Mouse (Mus musculus) embryonic facial prominence, embryonic 11.5 days (tissue): ENCODE data around the gene Gpr3. TPM values are rescaled to one million over a fixed set of nuclear protein-coding genes. Genes with fewer than 3 reads are reported as not detected.

Experiments
- ATAC-seq: fragments of 200-750 bp; cut with Nextera tagmentation; replicated peaks from 2 replicates; pipeline ENCODE4 v1.8.0; 2017; ENCODE audit warnings: low read depth; ENCODE audit not compliant: insufficient number of reproducible peaks, low FRiP score, low TSS enrichment
- DNase-seq: peaks from one replicate; pipeline ENCODE4 v3.0.0-alpha.2; 2015; ENCODE audit warnings: low spot score
- H3K27ac ChIP-seq: fragments of 300-500 bp; sonication (generic); replicated peaks from 2 replicates; pipeline ENCODE4 v1.5.1; 2014; ENCODE audit warnings: mild to moderate bottlenecking, low read depth, low read length, control low read depth
- H3K27me3 ChIP-seq: fragments of 300-500 bp; sonication (generic); 2 replicates; pipeline ENCODE4 v1.6.1; 2014; ENCODE audit warnings: mild to moderate bottlenecking, low read length, moderate library complexity, mixed read lengths; ENCODE audit not compliant: control insufficient read depth, insufficient read depth
- H3K36me3 ChIP-seq: fragments of 300-500 bp; sonication (generic); replicated peaks from 2 replicates; pipeline ENCODE4 v1.6.1; 2014; ENCODE audit warnings: low read depth, mild to moderate bottlenecking, low read length, moderate library complexity, mixed read lengths; ENCODE audit not compliant: control insufficient read depth, insufficient read depth
- H3K4me1 ChIP-seq: fragments of 300-500 bp; sonication (generic); 2 replicates; pipeline ENCODE4 v1.6.1; 2014; ENCODE audit warnings: low read length, mixed read lengths; ENCODE audit not compliant: control insufficient read depth, insufficient read depth
- H3K4me2 ChIP-seq: fragments of 300-500 bp; sonication (generic); 2 replicates; pipeline ENCODE4 v1.6.1; 2014; ENCODE audit warnings: low read depth, mild to moderate bottlenecking, control low read depth, low read length, moderate library complexity
- H3K4me3 ChIP-seq: fragments of 300-500 bp; sonication (generic); 2 replicates; pipeline ENCODE4 v1.5.1; 2014; ENCODE audit warnings: low read depth, low read length, control low read depth
- H3K9ac ChIP-seq: fragments of 300-500 bp; sonication (generic); replicated peaks from 2 replicates; pipeline ENCODE4 v1.6.1; 2014; ENCODE audit warnings: mild to moderate bottlenecking, control low read depth, low read length
- H3K9me3 ChIP-seq: fragments of 300-500 bp; sonication (generic); replicated peaks from 2 replicates; pipeline ENCODE4 v1.6.1; 2016; ENCODE audit warnings: mild to moderate bottlenecking, low read length, inconsistent platforms, mixed read lengths; ENCODE audit not compliant: control insufficient read depth
- WGBS: fragments of 180-500 bp; shearing (Covaris S2); extraction: QIAGEN DNeasy Blood & Tissue Kit; methylation state at CpG from one replicate; pipeline ENCODE4 v1.1.7; 2014; 5-methylcytosine and 5-hydroxymethylcytosine counted together
- polyA plus RNA-seq: library from polyadenylated mRNA; unstranded; fragments of >200 nt; fragmentation: Nextera tagmentation; extraction: Ambion mirVana; gene quantifications from 2 replicates; pipeline ENCODE4 v1.2.1, GENCODE M21; 2014

The Gpr3 gene
- polyA plus RNA-seq, 1 experiment from 2014 or later: 0.48 TPM

DNA sequence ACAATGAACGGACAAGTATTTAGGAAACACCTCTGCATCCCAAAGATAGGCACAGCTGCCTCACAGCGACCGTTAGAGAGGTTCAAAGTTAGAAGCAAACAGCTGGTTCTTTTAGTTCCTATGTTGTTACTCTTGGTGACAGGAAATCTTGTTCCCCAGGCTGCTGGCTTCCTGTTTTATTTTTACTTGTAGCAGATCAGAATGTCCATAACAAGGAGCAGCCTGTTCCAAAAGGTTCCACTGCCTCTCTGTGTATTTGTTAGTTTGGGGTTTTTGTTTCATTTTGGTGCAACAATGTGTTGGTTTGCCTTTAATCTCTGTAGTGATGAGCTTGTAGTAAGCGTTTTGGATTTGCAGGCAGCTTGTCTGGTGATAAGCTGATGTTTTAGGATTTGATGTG lies 38.0 kb downstream of the Gpr3 start:
- Histone ChIP-seq H3K4me2 (no peak overlapping the region), H3K4me1 (peaks cover 3% of the 10 kb centered on the region; the same call in 1 of the 2 replicates), H3K27ac (no peak overlapping the region), H3K9me3 (no peaks in the 10 kb centered on the region), H3K27me3 (no peaks in the 10 kb centered on the region), H3K4me3 (no peak overlapping the region), H3K36me3 (peaks cover 7% of the 10 kb centered on the region; the same call in 1 of the 2 replicates), H3K9ac (no peak overlapping the region)
- 65% methylated on average over 4 of the region's 4 CpGs for WGBS
- no peak for ATAC-seq
- DNase-seq: no peak

DNA sequence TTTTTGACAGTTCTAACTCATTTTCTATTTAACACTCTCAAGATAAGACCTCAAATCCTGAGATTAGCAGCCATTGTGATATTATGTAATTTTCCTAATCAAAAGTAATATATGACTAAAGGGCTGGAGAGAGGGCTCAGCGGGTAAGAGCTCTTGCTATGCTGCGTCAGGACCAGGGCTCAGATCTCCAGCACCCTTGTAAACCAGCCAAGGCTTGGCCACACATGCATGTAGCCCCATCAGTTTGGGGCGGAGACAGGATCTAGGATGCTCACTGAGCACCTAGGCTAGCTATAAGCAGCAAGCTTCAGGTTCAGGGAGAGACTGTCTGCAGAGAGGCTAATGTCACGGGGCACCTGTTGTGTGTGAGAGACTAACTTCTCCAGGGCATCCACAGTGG lies 39.9 kb downstream of the Gpr3 start:
- H3K4me3 ChIP-seq: no peak overlapping the region
- DNase-seq: no peak
- H3K9me3 ChIP-seq: no peaks in the 10 kb centered on the region
- H3K27ac ChIP-seq: no peak overlapping the region
- H3K4me1 ChIP-seq: peaks cover 3% of the 10 kb centered on the region; the same call in 1 of the 2 replicates
- H3K9ac ChIP-seq: no peak overlapping the region
- H3K4me2 ChIP-seq: no peak overlapping the region
- ATAC-seq: no peak
- H3K27me3 ChIP-seq: no peaks in the 10 kb centered on the region
- H3K36me3 ChIP-seq: peaks cover 1% of the 10 kb centered on the region; the same call in 1 of the 2 replicates
- WGBS: 93% methylated on average over 4 of the region's 4 CpGs

DNA sequence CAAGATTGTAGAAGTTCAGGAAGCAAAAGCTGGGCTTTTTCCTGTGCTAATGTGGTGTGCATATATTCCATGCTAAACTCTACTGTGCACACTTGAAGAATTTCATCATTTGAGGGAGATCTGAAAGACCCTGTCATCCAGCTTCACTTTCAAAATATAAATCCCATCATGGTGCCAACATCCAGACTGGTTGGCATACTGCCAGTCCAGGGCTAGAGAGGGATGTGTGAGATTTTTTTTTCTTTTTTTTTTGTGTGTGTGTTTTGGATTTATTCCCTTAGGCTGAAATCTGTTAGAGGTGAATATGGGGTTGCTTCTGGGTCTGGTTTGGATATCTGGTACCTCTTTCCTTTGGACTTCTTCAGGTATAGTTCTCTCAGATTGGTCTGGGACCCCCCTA lies 41.7 kb downstream of the Gpr3 start:
- Histone ChIP-seq H3K4me1 (no peaks in the 10 kb centered on the region), H3K27me3 (no peaks in the 10 kb centered on the region), H3K9me3 (no peaks in the 10 kb centered on the region), H3K27ac (no peak overlapping the region), H3K36me3 (no peaks in the 10 kb centered on the region; the same call in 1 of the 2 replicates), H3K4me2 (no peak overlapping the region), H3K4me3 (no peak overlapping the region), H3K9ac (no peak overlapping the region)
- ATAC-seq (no peak), DNase-seq (no peak)

DNA sequence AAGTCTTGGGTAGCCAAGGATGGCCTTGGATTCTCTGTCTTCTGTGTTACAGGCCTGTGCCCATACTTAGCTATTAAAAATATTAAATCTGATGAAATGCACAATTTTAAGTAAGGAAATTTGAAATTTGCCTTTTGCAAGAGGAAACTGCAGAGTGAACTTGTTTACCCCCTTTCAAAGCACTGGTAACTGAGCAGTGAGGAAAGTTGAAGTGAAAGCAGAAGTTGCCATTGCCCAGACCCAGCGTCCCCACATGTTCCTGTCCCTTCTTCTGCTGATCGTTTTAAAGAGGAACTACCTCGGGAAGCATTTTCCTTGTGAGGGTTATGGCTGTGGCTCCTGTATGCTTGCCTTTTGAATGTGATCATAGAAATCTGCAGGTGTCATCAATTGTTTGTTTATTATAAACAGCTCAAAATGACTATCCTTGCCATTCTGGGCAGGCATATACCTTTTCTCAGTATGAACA lies 42.2 kb downstream of the Gpr3 start:
- Histone ChIP-seq H3K4me1 (no peaks in the 10 kb centered on the region), H3K27ac (no peak overlapping the region), H3K9ac (no peak overlapping the region), H3K36me3 (no peaks in the 10 kb centered on the region; the same call in 1 of the 2 replicates), H3K4me2 (no peak overlapping the region), H3K4me3 (no peak overlapping the region), H3K9me3 (no peaks in the 10 kb centered on the region), H3K27me3 (no peaks in the 10 kb centered on the region)
- 88% methylated on average over 3 of the region's 3 CpGs for WGBS
- DNase-seq: no peak
- no peak for ATAC-seq

DNA sequence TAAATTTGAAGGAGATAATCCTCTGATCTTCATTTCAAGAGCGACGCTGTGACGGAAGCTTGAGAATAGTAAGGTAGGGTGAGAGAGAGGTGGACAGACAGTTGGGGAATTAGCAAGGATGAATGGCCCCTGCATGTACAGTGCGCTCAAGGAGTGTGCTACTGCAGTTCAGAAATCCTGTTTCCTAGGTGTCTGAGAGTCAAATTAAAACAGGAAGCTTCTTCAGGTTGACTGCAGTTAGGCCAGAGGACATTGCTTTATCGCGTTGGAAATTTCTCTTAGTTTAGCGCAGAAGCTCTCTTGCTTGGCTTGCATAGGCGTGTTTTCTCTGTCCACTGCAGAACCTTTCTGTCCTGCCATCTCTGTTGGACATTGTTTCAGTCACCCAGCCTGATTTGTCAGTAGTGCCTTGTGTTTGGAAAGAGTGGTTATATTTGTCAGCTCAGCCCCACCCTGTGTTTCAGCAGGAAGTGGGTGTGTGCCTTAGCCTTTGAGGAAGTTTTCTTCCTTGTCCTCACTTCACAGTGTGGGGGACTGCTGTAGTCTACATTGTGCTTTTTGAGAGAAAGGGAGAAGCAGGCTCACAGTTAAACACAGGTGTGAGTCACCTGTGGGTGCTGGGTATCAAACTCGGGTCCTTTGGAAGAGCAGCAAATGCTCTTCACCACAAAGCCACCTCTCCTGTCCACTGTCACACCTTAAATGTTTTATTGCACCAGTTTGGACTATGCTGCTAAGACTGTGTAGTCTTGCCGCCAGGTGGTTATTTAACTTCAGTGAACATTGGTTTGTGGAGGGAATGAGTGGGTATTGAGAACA lies 42.9 kb downstream of the Gpr3 start:
- H3K9me3 ChIP-seq: no peaks in the 10 kb centered on the region
- H3K27ac ChIP-seq: no peak overlapping the region
- H3K4me1 ChIP-seq: no peaks in the 10 kb centered on the region
- no peaks in the 10 kb centered on the region for H3K27me3 ChIP-seq
- no peak overlapping the region for H3K4me2 ChIP-seq
- no peak overlapping the region for H3K9ac ChIP-seq
- H3K4me3 ChIP-seq: no peak overlapping the region
- ATAC-seq (no peak), DNase-seq (no peak)
- 91% methylated on average over 10 of the region's 10 CpGs for WGBS
- H3K36me3 ChIP-seq: no peaks in the 10 kb centered on the region; the same call in 1 of the 2 replicates

DNA sequence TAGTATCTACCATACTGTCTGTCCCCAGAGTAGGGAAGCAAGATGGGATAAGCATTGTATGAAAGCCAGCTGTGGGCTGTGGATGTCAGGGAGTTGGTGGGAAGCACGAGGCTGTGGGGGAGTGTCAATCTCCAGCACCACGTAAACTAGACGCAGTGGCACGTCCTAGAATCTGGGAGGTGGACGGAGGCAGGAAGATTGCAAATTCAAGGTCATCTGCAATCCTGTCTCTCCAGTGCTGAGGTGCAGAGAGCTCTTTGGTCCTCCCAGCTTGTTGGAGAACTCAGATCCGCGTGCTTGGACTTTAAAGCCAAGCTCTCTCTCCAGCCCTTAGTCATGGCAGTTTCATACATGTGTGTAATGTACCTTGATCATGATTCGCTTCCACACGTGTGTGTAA lies 45.6 kb downstream of the Gpr3 start:
- ATAC-seq: no peak

DNA sequence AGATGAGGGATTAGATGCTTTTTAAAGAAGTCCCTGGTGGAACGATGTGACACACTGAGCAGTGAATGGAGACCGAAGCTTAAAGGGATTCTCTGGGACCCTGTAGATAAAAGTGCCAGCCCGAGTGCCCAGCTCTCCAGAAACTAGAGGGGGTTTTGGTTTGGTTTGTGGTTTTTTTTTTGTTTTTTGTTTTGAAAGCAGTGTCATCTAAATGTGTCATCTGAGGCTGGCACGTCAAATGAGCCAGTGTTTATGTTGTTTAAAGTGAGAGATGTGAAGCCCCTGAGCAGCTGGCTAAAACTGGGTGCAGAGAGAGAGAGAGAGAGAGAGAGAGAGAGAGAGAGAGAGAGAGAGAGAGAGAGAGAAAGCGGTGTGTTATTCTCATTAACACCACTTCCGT lies 50.1 kb downstream of the Gpr3 start:
- no peak for ATAC-seq
- WGBS: 75% methylated on average over 6 of the region's 6 CpGs

More for the DNA sequence above, 45.6 kb downstream of the Gpr3 start:
- 92% methylated on average over 9 of the region's 9 CpGs for WGBS
- no peaks in the 10 kb centered on the region for H3K27me3 ChIP-seq
- no peaks in the 10 kb centered on the region for H3K4me1 ChIP-seq
- no peak overlapping the region for H3K27ac ChIP-seq
- H3K36me3 ChIP-seq: no peaks in the 10 kb centered on the region; the same call in 1 of the 2 replicates
- H3K9ac ChIP-seq: no peak overlapping the region
- no peaks in the 10 kb centered on the region for H3K9me3 ChIP-seq
- no peak overlapping the region for H3K4me3 ChIP-seq
- H3K4me2 ChIP-seq: no peak overlapping the region
- DNase-seq: no peak

DNA sequence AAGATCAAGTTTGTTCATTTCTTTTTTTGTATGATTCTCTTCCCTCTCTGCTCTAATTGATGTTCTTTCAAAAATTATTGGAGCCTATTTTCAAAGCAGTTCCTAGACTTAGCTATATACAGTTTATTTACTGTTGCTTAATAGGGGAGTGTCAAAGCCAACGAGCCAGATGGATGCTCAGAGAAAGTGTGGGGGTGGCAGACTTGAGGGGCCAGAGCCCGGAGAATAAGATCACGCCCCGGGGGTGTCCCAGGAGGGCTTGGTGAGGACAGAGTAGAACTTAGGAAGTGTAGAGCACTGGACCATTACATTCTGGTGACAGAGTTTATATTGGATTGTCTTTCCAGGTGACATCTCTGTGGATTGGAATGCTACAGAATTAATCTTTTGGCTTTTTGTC lies 51.5 kb downstream of the Gpr3 start:
- no peak overlapping the region for H3K9ac ChIP-seq
- no peak overlapping the region for H3K4me2 ChIP-seq
- WGBS: 80% methylated on average over 4 of the region's 4 CpGs
- ATAC-seq (no peak), DNase-seq (no peak)
- no peaks in the 10 kb centered on the region for H3K4me1 ChIP-seq
- H3K27ac ChIP-seq: no peak overlapping the region
- no peaks in the 10 kb centered on the region for H3K27me3 ChIP-seq
- no peak overlapping the region for H3K4me3 ChIP-seq
- H3K9me3 ChIP-seq: no peaks in the 10 kb centered on the region
- H3K36me3 ChIP-seq: no peaks in the 10 kb centered on the region

More for the DNA sequence above, 50.1 kb downstream of the Gpr3 start:
- no peak overlapping the region for H3K4me3 ChIP-seq
- no peak for DNase-seq
- no peaks in the 10 kb centered on the region for H3K4me1 ChIP-seq
- H3K27me3 ChIP-seq: no peaks in the 10 kb centered on the region
- no peak overlapping the region for H3K9ac ChIP-seq
- H3K36me3 ChIP-seq: no peaks in the 10 kb centered on the region; the same call in 1 of the 2 replicates
- no peak overlapping the region for H3K27ac ChIP-seq
- H3K4me2 ChIP-seq: no peak overlapping the region
- no peaks in the 10 kb centered on the region for H3K9me3 ChIP-seq
